Mouse (Mus musculus): ENCODE data around the gene Glo1.

DNA sequence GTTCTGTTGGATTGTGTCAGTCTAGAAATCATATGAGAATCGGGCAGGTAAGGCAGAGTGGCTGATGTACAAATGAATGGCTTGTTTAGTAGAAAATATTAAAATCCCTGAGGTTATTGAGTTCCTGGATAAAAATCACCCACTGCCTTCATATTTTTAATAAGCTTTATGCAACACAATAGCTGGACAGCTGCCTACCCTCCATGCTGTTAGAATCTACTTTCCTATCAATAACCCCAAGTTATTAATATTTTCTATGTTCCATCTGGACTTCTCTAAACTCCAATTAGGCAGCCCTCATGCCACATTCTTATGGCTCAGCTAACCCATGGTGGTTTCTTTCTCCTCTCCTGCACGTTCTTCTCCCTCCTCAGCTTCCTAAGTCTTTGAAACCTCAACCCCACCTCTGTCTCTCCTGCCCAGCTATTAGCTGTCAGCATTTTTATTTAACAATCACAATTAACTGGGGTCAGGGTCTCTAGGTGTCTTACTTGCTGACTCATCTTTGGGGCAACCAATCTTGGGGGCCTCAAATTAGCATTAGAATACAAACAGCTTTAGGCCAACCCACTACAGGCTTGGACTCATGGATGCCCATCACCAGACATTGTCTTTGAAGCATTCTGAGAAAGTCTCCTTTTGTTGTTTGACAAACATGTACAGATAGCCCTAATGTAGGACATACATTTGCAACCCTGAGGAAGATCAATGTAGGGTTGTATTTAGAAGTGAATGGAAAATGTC lies 43.2 kb downstream of the Glo1 start:
- TF ChIP-seq CTCF (IDR thresholded peaks at IDR 0.05) (no peak), EP300 (IDR thresholded peaks at IDR 0.05) (no peak)
